Mouse (Mus musculus) adipocyte (in vitro differentiated cells): Measurements from ENCODE around the gene Slc24a2.

ENCODE experiments used
- DNase-seq: peaks from one replicate; pipeline ENCODE4 v3.0.0-alpha.2; 2016; ENCODE audit warnings: low spot score

The Slc24a2 gene

GRCm38 (mm10) chr4:87041412-87041997 lies 188.8 kb downstream of the Slc24a2 start:
- DNase-seq: no peak

GRCm38 (mm10) chr4:87037592-87037991 lies 192.7 kb downstream of the Slc24a2 start:
- DNase-seq: peak; percentile 2

GRCm38 (mm10) chr4:87036507-87036906 lies 193.8 kb downstream of the Slc24a2 start:
- no peak for DNase-seq

GRCm38 (mm10) chr4:87035701-87036100 lies 194.6 kb downstream of the Slc24a2 start:
- DNase-seq: no peak

GRCm38 (mm10) chr4:87032632-87033031 lies 197.6 kb downstream of the Slc24a2 start:
- no peak for DNase-seq

- no peak for DNase-seq
These were observed 199.2 kb downstream of the Slc24a2 start for GRCm38 (mm10) chr4:87031076-87031475.

GRCm38 (mm10) chr4:87026311-87027151 lies 203.7 kb downstream of the Slc24a2 start:
- no peak for DNase-seq

- no peak for DNase-seq
These were observed 205.7 kb downstream of the Slc24a2 start for GRCm38 (mm10) chr4:87024556-87024955.

GRCm38 (mm10) chr4:87021542-87021941 lies 208.7 kb downstream of the Slc24a2 start:
- DNase-seq: no peak

GRCm38 (mm10) chr4:87019486-87020105 lies 210.7 kb downstream of the Slc24a2 start:
- DNase-seq: no peak

GRCm38 (mm10) chr4:87018073-87018997 lies 211.9 kb downstream of the Slc24a2 start:
- DNase-seq: no peak

- no peak for DNase-seq
These were observed 212.8 kb downstream of the Slc24a2 start for GRCm38 (mm10) chr4:87017464-87017863.

GRCm38 (mm10) chr4:87015746-87016145 lies 214.5 kb downstream of the Slc24a2 start:
- DNase-seq: no peak

- no peak for DNase-seq
These were observed 216.3 kb downstream of the Slc24a2 start for GRCm38 (mm10) chr4:87013721-87014620.

GRCm38 (mm10) chr4:86992470-86992869 lies 237.8 kb downstream of the Slc24a2 start:
- no peak for DNase-seq

GRCm38 (mm10) chr4:86989301-86989700 lies 241.0 kb downstream of the Slc24a2 start:
- DNase-seq: no peak

- DNase-seq: no peak
These were observed 242.4 kb downstream of the Slc24a2 start for GRCm38 (mm10) chr4:86987846-86988245.

GRCm38 (mm10) chr4:86977272-86977671 lies 253.0 kb downstream of the Slc24a2 start:
- no peak for DNase-seq

GRCm38 (mm10) chr4:86957576-86958411 lies 272.5 kb downstream of the Slc24a2 start:
- peak; percentile 22 for DNase-seq

GRCm38 (mm10) chr4:86955448-86955847 lies 274.8 kb downstream of the Slc24a2 start:
- no peak for DNase-seq
